Mouse (Mus musculus) thymus, postnatal 14 days (tissue): ENCODE measurements around the gene Opcml.

ENCODE experiments used
- DNase-seq: peaks from one replicate; pipeline ENCODE4 v3.0.0; 2021

Opcml gene

DNA sequence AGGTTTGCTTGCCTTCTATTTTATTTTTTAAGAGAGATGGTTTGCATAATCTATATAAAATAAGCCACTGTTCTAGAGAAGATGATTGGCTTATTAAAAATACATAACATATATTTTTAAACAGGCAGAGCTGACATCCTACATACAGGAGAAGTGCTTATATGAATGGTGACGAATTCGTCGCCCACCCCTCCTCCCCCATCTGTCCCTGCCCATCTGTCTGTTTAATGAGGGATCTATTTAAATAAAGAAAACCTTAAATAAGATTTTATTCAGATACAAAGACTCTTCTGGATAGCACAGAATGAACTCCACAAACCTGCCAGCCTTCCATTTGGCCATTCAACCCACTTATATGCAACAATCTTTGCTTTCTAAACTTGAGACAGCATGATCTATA, 872.3 kb downstream of the Opcml start:
- DNase-seq: no peak

GRCm38 (mm10) chr9:28680309-28680708, 889.7 kb downstream of the Opcml start:
- DNase-seq: no peak

- no peak for DNase-seq
Measured at GRCm38 (mm10) chr9:28681252-28682037, 890.9 kb downstream of the Opcml start.

DNA sequence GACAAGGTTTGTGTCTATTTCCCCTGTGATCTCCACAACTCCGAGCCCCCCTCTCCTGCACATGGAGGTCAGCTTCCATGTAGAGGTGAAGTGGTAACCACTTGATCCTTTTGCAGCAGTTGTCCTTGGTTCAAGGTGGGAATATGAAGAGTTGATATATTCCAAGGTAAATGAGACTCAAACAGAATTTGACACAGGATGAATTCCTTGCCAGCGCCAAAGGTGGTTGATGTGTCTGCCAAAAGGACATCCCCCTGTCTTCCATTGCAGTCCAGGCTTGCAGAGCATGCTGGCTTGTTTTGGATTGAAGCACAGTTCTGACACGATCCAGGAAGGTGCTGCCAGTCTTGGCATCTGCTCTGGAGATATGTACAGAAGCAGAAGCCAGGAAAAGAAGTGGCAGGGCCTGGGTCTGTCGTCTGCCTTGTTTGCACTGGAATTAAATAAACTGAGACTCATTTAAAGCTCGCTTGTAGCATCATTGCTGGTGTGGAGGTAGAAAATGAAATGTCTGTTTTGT, 893.4 kb downstream of the Opcml start:
- no peak for DNase-seq

GRCm38 (mm10) chr9:28686942-28687611, 896.5 kb downstream of the Opcml start:
- no peak for DNase-seq

- DNase-seq: no peak
Measured at GRCm38 (mm10) chr9:28690134-28690533, 899.6 kb downstream of the Opcml start.

DNA sequence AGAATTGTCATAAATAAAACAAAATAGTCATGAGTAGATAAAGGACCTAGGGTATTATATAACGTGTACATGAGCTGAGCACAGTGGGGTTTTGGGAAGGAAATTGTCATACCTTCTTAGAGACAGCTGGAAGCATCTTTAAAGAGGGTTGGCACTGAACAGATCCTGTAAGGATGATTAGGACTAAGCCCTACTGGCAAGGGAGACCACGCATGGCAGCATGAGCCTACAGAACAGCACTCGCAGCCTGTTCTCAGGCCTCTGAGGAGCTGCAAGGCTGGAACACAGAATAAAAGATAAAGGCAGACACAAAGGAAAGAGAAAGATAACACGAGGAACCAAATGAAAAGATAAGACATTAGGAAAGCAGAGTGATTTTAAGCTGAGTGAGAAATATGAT, 915.2 kb downstream of the Opcml start:
- DNase-seq: no peak

DNA sequence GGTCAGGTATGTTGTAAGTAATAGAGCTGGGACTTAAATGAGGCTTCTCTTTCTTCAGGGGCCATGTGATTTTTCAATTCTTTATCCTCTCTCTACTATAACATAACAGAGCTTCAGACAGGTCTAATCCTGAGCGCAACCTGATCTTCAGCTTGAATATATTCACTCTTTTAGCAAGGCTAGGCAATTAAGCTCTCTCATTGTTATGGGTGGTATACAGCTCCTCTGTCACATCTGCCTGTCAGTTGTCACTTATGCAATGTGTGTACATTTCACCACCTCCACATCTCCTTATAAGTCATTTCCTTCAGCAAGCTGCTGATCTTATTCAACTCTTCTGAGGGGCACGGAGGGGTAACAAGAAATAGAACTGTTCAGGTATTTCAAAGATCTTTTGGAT, 924.0 kb downstream of the Opcml start:
- no peak for DNase-seq

DNA sequence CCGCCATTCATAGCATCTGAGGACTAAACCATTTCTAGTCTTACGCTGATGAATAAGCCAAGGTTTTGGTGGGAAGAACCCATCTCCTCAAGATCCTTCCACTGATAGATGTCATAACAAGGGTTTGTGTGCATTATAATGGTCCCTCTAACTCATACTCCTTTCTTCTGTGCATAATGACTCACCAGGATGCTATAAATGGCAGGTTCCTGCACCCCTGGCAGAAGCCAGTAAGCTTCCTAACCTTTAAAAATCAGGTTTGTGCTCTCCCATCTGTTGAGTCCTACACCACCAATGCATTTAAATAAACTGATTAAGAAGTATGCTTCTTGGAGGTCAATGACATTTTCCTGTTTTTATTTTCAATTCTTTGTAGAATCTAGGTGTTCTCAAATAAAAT, 929.6 kb downstream of the Opcml start:
- DNase-seq: no peak

GRCm38 (mm10) chr9:28731811-28732602, 941.4 kb downstream of the Opcml start:
- DNase-seq: no peak

GRCm38 (mm10) chr9:28737955-28738354, 947.4 kb downstream of the Opcml start:
- no peak for DNase-seq

- DNase-seq: no peak
Measured at GRCm38 (mm10) chr9:28738451-28738860, 947.9 kb downstream of the Opcml start.

- DNase-seq: no peak
Measured at GRCm38 (mm10) chr9:28744771-28745170, 954.2 kb downstream of the Opcml start.

DNA sequence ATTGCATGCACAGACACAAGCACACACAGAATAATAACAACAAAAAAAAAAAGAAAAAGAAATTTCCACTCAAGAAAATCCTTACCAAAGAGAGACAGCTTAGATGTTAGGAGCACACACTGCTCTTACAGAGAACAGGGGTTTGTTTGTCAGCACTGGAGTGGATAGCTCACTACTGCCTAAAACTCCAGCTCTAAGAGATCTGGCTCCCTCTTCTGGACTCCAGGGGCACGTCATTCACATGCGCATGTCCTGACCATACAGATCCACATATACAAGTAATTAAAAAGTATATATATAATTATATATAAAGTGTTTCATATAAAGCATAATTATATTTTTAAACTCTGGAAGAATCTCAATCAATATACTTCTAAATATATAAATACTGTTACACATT, 958.3 kb downstream of the Opcml start:
- no peak for DNase-seq

- no peak for DNase-seq
Measured at GRCm38 (mm10) chr9:28752908-28753307, 962.3 kb downstream of the Opcml start.

GRCm38 (mm10) chr9:28756841-28757451, 966.4 kb downstream of the Opcml start:
- DNase-seq: no peak

GRCm38 (mm10) chr9:28761460-28761859, 970.9 kb downstream of the Opcml start:
- DNase-seq: no peak

DNA sequence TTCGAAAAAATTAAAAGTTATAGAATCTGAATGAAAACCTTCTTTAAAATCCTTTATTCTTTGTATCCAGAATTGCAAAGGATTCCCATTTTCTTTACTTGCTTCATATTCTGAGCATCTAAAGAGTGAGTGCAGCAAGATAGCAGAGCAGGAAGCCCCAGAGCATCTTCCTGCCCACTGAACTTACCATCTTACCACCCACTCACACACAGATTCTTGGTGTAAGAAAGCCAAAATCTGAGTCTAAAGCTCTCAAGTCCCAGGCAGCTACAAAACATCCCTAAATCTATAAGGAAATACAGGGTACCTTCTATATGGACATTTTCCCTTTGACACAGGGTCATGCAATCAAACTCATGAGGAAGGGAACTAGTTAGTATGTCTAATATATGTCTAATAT, 973.6 kb downstream of the Opcml start:
- no peak for DNase-seq

DNA sequence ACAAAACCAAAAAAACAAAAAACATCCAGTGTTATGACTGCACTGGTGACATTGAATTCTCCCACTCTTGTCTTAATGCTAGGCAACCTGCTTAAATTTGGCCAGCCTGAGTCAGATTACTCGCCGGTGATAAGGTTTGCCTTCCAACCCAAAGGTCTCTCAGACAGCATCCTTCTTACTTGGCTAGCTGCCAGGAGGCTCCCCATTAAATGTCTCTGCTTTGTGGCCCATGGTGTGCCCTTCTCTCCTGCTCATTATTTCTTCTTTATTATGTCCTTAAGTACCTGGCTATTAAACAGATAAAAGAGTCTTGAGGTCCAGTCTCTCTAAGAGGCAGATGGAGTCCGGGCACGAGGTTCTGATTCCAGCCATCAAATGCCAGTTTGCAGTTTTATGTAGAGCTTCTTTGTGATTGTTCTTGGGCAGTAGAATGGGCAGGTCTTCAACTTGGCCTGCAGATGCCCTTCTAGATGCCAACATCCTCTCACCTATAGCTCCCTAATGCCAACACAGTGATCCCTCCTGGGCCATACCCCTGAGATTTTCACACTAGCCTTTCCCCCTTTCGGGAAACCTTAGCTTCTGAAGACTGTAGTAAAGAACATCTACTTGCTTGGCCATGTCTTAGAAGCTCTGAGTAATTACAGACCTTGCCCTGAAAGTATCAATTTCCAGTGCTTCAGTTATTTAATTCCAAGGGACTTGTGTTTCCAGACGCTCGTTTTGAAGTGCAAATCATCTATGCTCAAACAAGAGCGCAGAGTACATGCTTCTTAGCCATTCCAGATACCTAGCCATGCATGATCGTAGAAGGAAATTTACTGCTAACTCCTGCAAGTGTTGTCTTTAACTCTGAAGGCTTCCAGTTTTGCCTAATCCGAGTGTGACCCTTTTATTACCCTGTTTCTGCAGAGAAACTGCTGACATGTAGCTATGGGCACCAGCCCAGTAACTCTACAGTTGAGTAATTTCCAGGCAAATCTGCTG, 986.2 kb downstream of the Opcml start:
- DNase-seq: no peak

DNA sequence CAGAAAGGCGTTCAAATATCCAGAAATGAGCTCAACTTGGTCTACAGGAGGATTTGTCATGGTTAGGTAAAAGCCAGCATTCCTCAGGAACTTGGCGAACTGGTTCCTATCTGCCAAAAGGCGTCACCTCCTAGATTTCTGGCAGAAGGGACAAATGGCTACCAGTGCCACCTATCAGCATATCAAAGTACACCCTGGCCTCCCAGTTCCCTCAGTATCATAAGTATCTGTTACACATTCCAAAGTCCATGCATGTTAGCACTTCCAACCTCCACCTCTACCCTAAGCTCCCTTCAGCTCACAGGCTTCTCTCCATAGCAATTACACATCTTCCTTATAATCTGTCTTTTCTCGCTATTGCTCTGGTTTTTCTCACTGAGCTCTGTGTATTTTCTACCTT, 993.3 kb downstream of the Opcml start:
- no peak for DNase-seq

- DNase-seq: no peak
Measured at GRCm38 (mm10) chr9:28789439-28789838, 998.9 kb downstream of the Opcml start.

DNA sequence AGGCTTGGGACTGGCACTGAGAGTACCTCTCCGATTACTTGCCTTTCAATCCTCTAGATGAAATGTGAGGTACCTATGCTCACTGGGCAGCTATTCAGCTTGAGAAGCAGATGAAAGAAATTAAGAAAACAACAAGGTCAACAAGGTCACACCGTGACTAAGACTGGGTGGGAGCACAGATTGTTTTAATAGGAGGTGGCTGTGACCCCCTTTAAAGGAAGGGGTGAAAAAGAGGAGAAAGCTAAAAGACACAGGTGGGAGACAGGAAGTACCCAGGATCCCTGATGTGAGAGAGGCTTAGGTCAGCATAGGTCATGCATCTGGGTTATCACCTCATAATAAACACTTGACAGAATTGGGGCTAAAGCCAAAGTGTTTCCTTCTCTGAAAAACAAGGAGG, 1009.5 kb downstream of the Opcml start:
- no peak for DNase-seq
